8 mouse cellular contexts compared by ENCODE assay signal in the genomic region with DNA sequence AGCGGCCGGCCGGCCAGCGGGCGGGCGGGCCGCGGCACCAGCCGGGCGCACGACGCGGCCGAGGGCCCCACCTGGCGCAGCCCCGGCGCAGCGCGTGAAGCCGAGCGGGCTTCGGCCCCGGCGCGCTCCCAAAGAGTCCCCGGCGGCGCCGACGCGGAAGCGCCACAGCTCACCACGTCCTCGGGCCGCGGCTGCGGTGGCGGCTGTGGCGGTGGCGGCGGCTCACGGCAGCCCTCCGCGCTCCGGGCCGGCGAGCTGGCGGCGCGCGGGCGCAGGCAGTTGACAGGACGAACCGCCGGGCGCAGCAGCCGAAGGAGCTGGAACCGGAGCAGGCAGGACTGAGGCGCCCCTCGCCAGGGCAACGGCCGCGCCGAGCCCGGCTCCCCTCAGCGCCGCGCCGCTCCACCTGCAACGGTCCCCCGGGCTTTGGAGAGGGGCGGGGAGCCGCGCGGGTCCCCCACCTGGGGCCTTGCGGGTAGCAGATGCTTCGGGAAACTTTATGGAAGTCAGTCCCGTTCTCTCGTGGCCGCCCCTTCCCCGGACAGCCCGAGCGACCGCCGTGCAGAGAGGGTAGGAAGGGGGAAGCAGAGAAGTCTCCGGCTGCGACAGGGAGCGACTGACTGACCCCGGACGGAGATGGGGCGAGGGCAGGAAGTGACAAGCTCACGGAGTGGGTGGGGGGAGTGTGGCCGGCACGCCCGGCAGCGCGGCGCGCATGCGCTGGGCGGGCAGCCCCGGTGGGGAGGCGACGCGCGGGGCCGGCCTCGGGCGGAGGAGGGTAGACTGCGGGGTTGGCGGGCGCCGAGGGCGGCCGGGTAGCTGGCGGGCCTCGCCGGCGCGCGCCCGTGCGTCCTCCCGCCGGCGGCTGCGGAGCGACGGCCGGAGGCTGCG.
DNase-seq lines count a peak whose midpoint lies in the region; ATAC-seq and TF ChIP-seq lines count a peak whose summit lies in the region.

No protein-coding gene starts in this region.

- H3K4me2 ChIP-seq in hindbrain, postnatal 0 days (ENCODE audit: low read depth, low read length): peak overlapping the region; percentile 91

- intact Hi-C loops in left cerebral cortex, adult 2 months (cut with DNase I): loop anchor here (5.0 kb wide), 2 partner anchors 161 to 216 kb away; partner anchors contain the start of genes Arf5 and Snd1

- H3K9ac ChIP-seq in hindbrain, postnatal 0 days (replicated peaks; ENCODE audit: low read length): peak overlapping the region; percentile 74

- ATAC-seq in hindbrain, postnatal 0 days: peak; percentile 97
- ATAC-seq in megakaryocyte, adult 5-6 weeks (ENCODE audit: poor library complexity, severe bottlenecking): peak; percentile 86

- peak overlapping the region; percentile 90 for H3K4me3 ChIP-seq in hindbrain, postnatal 0 days (ENCODE audit: low read length)
- peak overlapping the region; percentile 63 for H3K4me3 ChIP-seq in left cerebral cortex, adult 2 months

- H3K9me3 ChIP-seq in hindbrain, postnatal 0 days (ENCODE audit: low read length): no peaks in the 10 kb centered on the region

- WGBS in hindbrain, postnatal 0 days: under 1% methylated on average over 102 of the region's 131 CpGs

- no peaks in the 10 kb centered on the region for H3K27me3 ChIP-seq in hindbrain, postnatal 0 days (ENCODE audit: insufficient read depth, low read length)

- no peaks in the 10 kb centered on the region; the same call in 1 of the 2 replicates for H3K4me1 ChIP-seq in hindbrain, postnatal 0 days (ENCODE audit: insufficient read depth, low read length)

- peak overlapping the region; percentile 92 for H3K27ac ChIP-seq in hindbrain, postnatal 0 days
- H3K27ac ChIP-seq in left cerebral cortex, adult 2 months: peak overlapping the region; percentile 85

- DNase-seq in T-cell, adult 2 months (ENCODE audit: low spot score): peak; percentile 79
- DNase-seq in cerebellum, postnatal 36 days: peak; percentile 83 to 90
- DNase-seq in gastrocnemius, adult 18-20 months (ENCODE audit: low spot score): peak; percentile 90
- peak; percentile 94 for DNase-seq in hindbrain, postnatal 0 days (ENCODE audit: low spot score)
- peak; percentile 88 to 90 for DNase-seq in left cerebral cortex, adult 2 months (ENCODE audit: extremely low spot score in 1 of 2, low spot score in 2 of 2)
- DNase-seq in right cerebral cortex, adult 2 months (ENCODE audit: low spot score in 2 of 2): peak; percentile 83 to 90
- DNase-seq in urinary bladder, postnatal 14 days (ENCODE audit: low spot score): peak; percentile 91

- TF ChIP-seq CTCF in hindbrain, postnatal 0 days (IDR thresholded peaks at IDR 0.05; ENCODE audit: low read depth): no peak
- TF ChIP-seq CTCF in left cerebral cortex, adult 2 months (IDR thresholded peaks at IDR 0.05): no peak

- 0 out of 2 replicates have a peak, but pooled peaks cover 6% of the 10 kb centered on the region for H3K36me3 ChIP-seq in hindbrain, postnatal 0 days (ENCODE audit: insufficient read depth, low read length)

Comparison
In these comparisons a context has a peak if more than half of its experiments do, and no peak if none do; other contexts are left out.
1. Peak in every context shown above with its lines: DNase-seq, ATAC-seq, H3K4me3 ChIP-seq and H3K27ac ChIP-seq.